Mouse (Mus musculus) liver, embryonic 13.5 days (tissue): ENCODE results near the gene Npdc1. TPM values are rescaled to one million over a fixed set of nuclear protein-coding genes. Genes with fewer than 3 reads are reported as not detected.

ENCODE experiments used
- ATAC-seq: fragments of 200-750 bp; cut with Nextera tagmentation; 2 replicates; pipeline ENCODE4 v1.8.0; 2017; ENCODE audit warnings: low read depth, mild to moderate bottlenecking, moderate number of reproducible peaks, moderate library complexity
- DNase-seq: peaks from one replicate; pipeline ENCODE4 v3.0.0; 2022
- H3K27ac ChIP-seq: fragments of 300-500 bp; sonication (generic); 2 replicates; pipeline ENCODE4 v1.5.1; 2015; ENCODE audit warnings: moderate library complexity, mild to moderate bottlenecking, inconsistent platforms
- H3K27me3 ChIP-seq: fragments of 300-500 bp; sonication (generic); 2 replicates; pipeline ENCODE4 v1.6.1; 2015; ENCODE audit warnings: mild to moderate bottlenecking, inconsistent platforms
- H3K36me3 ChIP-seq: fragments of 300-500 bp; sonication (generic); 2 replicates; pipeline ENCODE4 v1.6.1; 2015; ENCODE audit warnings: mild to moderate bottlenecking, inconsistent platforms
- H3K4me1 ChIP-seq: fragments of 300-500 bp; sonication (generic); replicated peaks from 2 replicates; pipeline ENCODE4 v1.6.1; 2015; ENCODE audit warnings: inconsistent platforms
- H3K4me2 ChIP-seq: fragments of 300-500 bp; sonication (generic); 2 replicates; pipeline ENCODE4 v1.6.1; 2015; ENCODE audit warnings: inconsistent platforms, mild to moderate bottlenecking, moderate library complexity
- H3K4me3 ChIP-seq: fragments of 300-500 bp; sonication (generic); replicated peaks from 2 replicates; pipeline ENCODE4 v1.5.1; 2015; ENCODE audit warnings: mild to moderate bottlenecking, inconsistent platforms
- H3K9ac ChIP-seq: fragments of 300-500 bp; sonication (generic); 2 replicates; pipeline ENCODE4 v1.6.1; 2015; ENCODE audit warnings: mild to moderate bottlenecking, inconsistent platforms
- H3K9me3 ChIP-seq: fragments of 300-500 bp; sonication (generic); replicated peaks from 2 replicates; pipeline ENCODE4 v1.6.1; 2016; ENCODE audit warnings: inconsistent platforms
- WGBS: fragments of 180-500 bp; shearing (Covaris S2); methylation state at CpG from one replicate; pipeline ENCODE4 v1.1.7; 2015; ENCODE audit not compliant: insufficient replicate concordance; 5-methylcytosine and 5-hydroxymethylcytosine counted together
- polyA plus RNA-seq: library from polyadenylated mRNA; unstranded; fragments of >200 nt; fragmentation: Nextera tagmentation; extraction: Ambion mirVana; gene quantifications from 2 replicates; pipeline ENCODE4 v1.2.1, GENCODE M21; 2015

The Npdc1 gene
- polyA plus RNA-seq, 1 experiment from 2014 or later = 4.2 TPM

- H3K36me3 ChIP-seq = peaks cover 11% of the 10 kb centered on the region; the same call in 1 of the 2 replicates
- H3K9me3 ChIP-seq = no peaks in the 10 kb centered on the region
- DNase-seq (peak; percentile 66), ATAC-seq (peak; percentile 69)
- H3K4me1 ChIP-seq = peaks cover 41% of the 10 kb centered on the region
- 1% methylated on average over 54 of the region's 54 CpGs for WGBS
- H3K27ac ChIP-seq = no peak within 1 kb of the TSS
- peaks cover 29% of the 10 kb centered on the region for H3K27me3 ChIP-seq
- H3K9ac ChIP-seq = peak within 1 kb of the TSS; percentile 70
- peak within 1 kb of the TSS; percentile 96 for H3K4me2 ChIP-seq
- H3K4me3 ChIP-seq = peak within 1 kb of the TSS; percentile 70
These were observed 33.9 kb upstream of the Npdc1 start, which contains the start of gene Uap1l1 for GRCm38 (mm10) chr2:25365091-25365761. Gene Uap1l1 (minus strand): TSS chr2:25365682.

- Histone ChIP-seq H3K9me3 (no peaks in the 10 kb centered on the region), H3K4me3 (peak overlapping the region; percentile 18), H3K4me1 (peaks cover 66% of the 10 kb centered on the region), H3K27me3 (peaks cover 16% of the 10 kb centered on the region), H3K4me2 (peak overlapping the region; percentile 55), H3K27ac (peak overlapping the region; percentile 87), H3K36me3 (peaks cover 9% of the 10 kb centered on the region), H3K9ac (peak overlapping the region; percentile 61)
- WGBS = 29% methylated on average over 3 of the region's 3 CpGs
- ATAC-seq (peak; percentile 73), DNase-seq (peak; percentile 62)
These were observed 29.2 kb upstream of the Npdc1 start for GRCm38 (mm10) chr2:25369996-25370395.

GRCm38 (mm10) chr2:25371764-25372643 lies 27.1 kb upstream of the Npdc1 start, which contains the start of gene Sapcd2:
Gene Sapcd2 (plus strand): TSS chr2:25372321.
- H3K27me3 ChIP-seq = peaks cover 2% of the 10 kb centered on the region
- DNase-seq = peak; percentile 88
- peaks cover 75% of the 10 kb centered on the region for H3K4me1 ChIP-seq
- H3K27ac ChIP-seq = peak within 1 kb of the TSS; percentile 87
- peak within 1 kb of the TSS; percentile 81 for H3K9ac ChIP-seq
- peak within 1 kb of the TSS; percentile 99 for H3K4me2 ChIP-seq
- 1% methylated on average over 65 of the region's 65 CpGs for WGBS
- peak within 1 kb of the TSS; percentile 88 for H3K4me3 ChIP-seq
- no peaks in the 10 kb centered on the region for H3K9me3 ChIP-seq
- ATAC-seq = peak; percentile 83
- H3K36me3 ChIP-seq = peaks cover 29% of the 10 kb centered on the region

- Histone ChIP-seq H3K36me3 (peaks cover 37% of the 10 kb centered on the region), H3K9me3 (no peaks in the 10 kb centered on the region), H3K27ac (peak overlapping the region; percentile 87), H3K27me3 (no peaks in the 10 kb centered on the region; the same call in none of the 2 replicates), H3K9ac (peak overlapping the region; percentile 81), H3K4me3 (peak overlapping the region; percentile 88), H3K4me2 (peak overlapping the region; percentile 99), H3K4me1 (peaks cover 75% of the 10 kb centered on the region)
- DNase-seq (peak; percentile 47), ATAC-seq (peak; percentile 59)
- WGBS = under 1% methylated on average over 42 of the region's 42 CpGs
These were observed 26.3 kb upstream of the Npdc1 start for GRCm38 (mm10) chr2:25372644-25373391.

- WGBS = 49% methylated on average over 2 of the region's 2 CpGs
- Histone ChIP-seq H3K4me3 (peak overlapping the region; percentile 88), H3K27ac (peak overlapping the region; percentile 87), H3K9ac (peak overlapping the region; percentile 81), H3K4me2 (peak overlapping the region; percentile 99), H3K36me3 (peaks cover 43% of the 10 kb centered on the region), H3K27me3 (no peaks in the 10 kb centered on the region; the same call in none of the 2 replicates), H3K9me3 (no peaks in the 10 kb centered on the region), H3K4me1 (peaks cover 73% of the 10 kb centered on the region)
- DNase-seq (no peak), ATAC-seq (no peak)
These were observed 25.7 kb upstream of the Npdc1 start for GRCm38 (mm10) chr2:25373431-25373830.

GRCm38 (mm10) chr2:25376589-25376988 lies 22.6 kb upstream of the Npdc1 start:
- Histone ChIP-seq H3K9ac (no peak overlapping the region), H3K9me3 (no peaks in the 10 kb centered on the region), H3K36me3 (peaks cover 47% of the 10 kb centered on the region), H3K4me1 (peaks cover 46% of the 10 kb centered on the region), H3K4me2 (no peak overlapping the region), H3K4me3 (no peak overlapping the region), H3K27me3 (no peaks in the 10 kb centered on the region), H3K27ac (no peak overlapping the region)
- DNase-seq (no peak), ATAC-seq (no peak)
- 61% methylated on average over 4 of the region's 4 CpGs for WGBS

GRCm38 (mm10) chr2:25384492-25384891 lies 14.7 kb upstream of the Npdc1 start:
- H3K4me3 ChIP-seq = no peak overlapping the region
- H3K36me3 ChIP-seq = no peaks in the 10 kb centered on the region
- DNase-seq = no peak
- ATAC-seq = no peak
- 51% methylated on average over 5 of the region's 5 CpGs for WGBS
- H3K27ac ChIP-seq = no peak overlapping the region
- no peaks in the 10 kb centered on the region for H3K27me3 ChIP-seq
- no peaks in the 10 kb centered on the region for H3K9me3 ChIP-seq
- H3K4me2 ChIP-seq = no peak overlapping the region
- no peaks in the 10 kb centered on the region for H3K4me1 ChIP-seq
- H3K9ac ChIP-seq = no peak overlapping the region

- Histone ChIP-seq H3K9ac (no peak overlapping the region), H3K9me3 (no peaks in the 10 kb centered on the region), H3K27ac (no peak overlapping the region), H3K27me3 (peaks cover 34% of the 10 kb centered on the region), H3K36me3 (no peaks in the 10 kb centered on the region), H3K4me3 (no peak overlapping the region), H3K4me1 (peaks cover 12% of the 10 kb centered on the region), H3K4me2 (no peak overlapping the region)
- no peak for DNase-seq
- no peak for ATAC-seq
- WGBS = 64% methylated on average over 5 of the region's 5 CpGs
These were observed 7.9 kb upstream of the Npdc1 start for GRCm38 (mm10) chr2:25391266-25391665.

GRCm38 (mm10) chr2:25394281-25395221 lies 4.6 kb upstream of the Npdc1 start:
- WGBS = 46% methylated on average over 3 of the region's 3 CpGs
- Histone ChIP-seq H3K9ac (no peak overlapping the region), H3K36me3 (no peaks in the 10 kb centered on the region), H3K27ac (no peak overlapping the region), H3K4me2 (no peak overlapping the region), H3K9me3 (no peaks in the 10 kb centered on the region), H3K27me3 (peaks cover 67% of the 10 kb centered on the region), H3K4me3 (no peak overlapping the region), H3K4me1 (peaks cover 15% of the 10 kb centered on the region)
- no peak for ATAC-seq
- no peak for DNase-seq
